Mouse (Mus musculus): ENCODE results near the gene Klhl32. TPM values are rescaled to one million over a fixed set of nuclear protein-coding genes. Genes with fewer than 3 reads are reported as not detected.

The Klhl32 gene
- polyA plus RNA-seq, 1 experiment from 2014 or later = 4.2 TPM

DNA sequence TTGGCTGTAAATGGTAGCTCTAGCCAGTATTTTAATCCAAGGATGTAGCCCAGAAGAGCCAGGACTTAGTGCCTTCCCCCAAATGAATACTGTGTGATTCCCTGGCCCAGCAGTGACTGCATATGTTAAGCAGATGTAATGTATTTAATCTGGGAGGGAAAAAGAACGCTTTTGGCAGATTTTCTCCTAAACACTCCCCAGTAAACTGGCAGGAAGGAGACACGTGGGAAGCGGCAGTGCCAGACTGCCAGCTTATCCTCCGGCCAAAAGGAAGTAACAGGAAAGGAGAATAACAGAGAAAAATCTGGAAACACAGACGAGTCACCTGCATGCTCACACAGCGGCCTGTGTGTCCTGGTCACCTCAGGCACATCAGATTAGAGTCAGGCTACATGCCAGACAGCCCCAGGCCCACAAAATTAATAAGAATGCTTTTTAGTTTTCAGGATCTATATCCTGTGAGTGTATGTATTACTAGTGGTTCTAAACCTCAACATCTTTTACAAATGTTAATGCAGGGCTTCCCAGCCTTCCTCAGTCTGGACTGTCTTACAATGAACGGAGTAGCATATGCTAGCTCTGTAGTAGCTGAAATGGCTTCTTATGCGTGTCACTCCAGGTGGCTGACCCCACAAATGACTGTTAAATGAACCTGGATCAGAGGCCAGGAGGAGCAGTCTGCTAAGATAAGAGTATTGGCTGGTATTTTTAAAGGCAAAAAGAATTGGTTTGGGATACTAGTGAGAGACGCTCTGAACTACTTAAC lies 229.3 kb downstream of the Klhl32 start:
- no peak overlapping the region for H3K9ac ChIP-seq (replicated peaks; ENCODE audit: low read depth, low read length)
- no peak overlapping the region for H3K27ac ChIP-seq (ENCODE audit: low read length)
- no peak overlapping the region for H3K4me2 ChIP-seq (replicated peaks; ENCODE audit: low read depth, low read length)
- no peaks in the 10 kb centered on the region for H3K27me3 ChIP-seq (ENCODE audit: control insufficient read depth, insufficient read depth, low read length)
- no peaks in the 10 kb centered on the region for H3K9me3 ChIP-seq (ENCODE audit: control insufficient read depth, low read depth, low read length)
- H3K4me3 ChIP-seq (ENCODE audit: low read depth, low read length) = no peak overlapping the region
- no peaks in the 10 kb centered on the region for H3K36me3 ChIP-seq (ENCODE audit: control insufficient read depth, insufficient read depth, low read length)
- H3K4me1 ChIP-seq (ENCODE audit: control insufficient read depth, insufficient read depth, low read length) = 0 out of 2 replicates have a peak, but pooled peaks cover 7% of the 10 kb centered on the region
- WGBS = 68% methylated on average over 9 of the region's 9 CpGs
- ATAC-seq (ENCODE audit: insufficient number of reproducible peaks, insufficient read depth, low FRiP score, low read depth) = no peak

DNA sequence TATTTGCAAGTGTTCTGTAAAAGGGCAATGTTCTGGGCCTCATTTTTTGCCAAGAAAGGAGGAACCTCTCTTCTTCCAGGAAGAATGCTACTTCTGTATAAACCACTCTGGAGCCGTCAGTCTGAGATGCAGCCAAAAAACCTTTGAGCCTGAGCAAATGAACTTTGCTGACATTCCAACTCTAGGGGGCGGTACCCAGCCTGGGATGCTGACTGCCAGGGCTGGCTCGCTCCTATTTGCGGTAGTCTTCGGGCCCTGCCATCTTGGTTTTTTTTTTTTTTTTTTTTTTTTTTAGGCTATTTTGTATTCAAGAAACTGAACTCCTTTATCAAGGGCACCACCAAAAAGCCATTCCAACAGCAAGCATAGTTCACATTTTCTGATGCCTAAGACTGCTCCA lies 230.5 kb downstream of the Klhl32 start:
- Histone ChIP-seq H3K9ac (replicated peaks; ENCODE audit: low read depth, low read length) (no peak overlapping the region), H3K4me3 (ENCODE audit: low read depth, low read length) (no peak overlapping the region), H3K27ac (ENCODE audit: low read length) (peak overlapping the region; percentile 88; the same call in 1 of the 2 replicates), H3K9me3 (ENCODE audit: control insufficient read depth, low read depth, low read length) (no peaks in the 10 kb centered on the region), H3K36me3 (ENCODE audit: control insufficient read depth, insufficient read depth, low read length) (no peaks in the 10 kb centered on the region), H3K4me2 (replicated peaks; ENCODE audit: low read depth, low read length) (no peak overlapping the region), H3K27me3 (ENCODE audit: control insufficient read depth, insufficient read depth, low read length) (no peaks in the 10 kb centered on the region), H3K4me1 (ENCODE audit: control insufficient read depth, insufficient read depth, low read length) (0 out of 2 replicates have a peak, but pooled peaks cover 7% of the 10 kb centered on the region)
- ATAC-seq (ENCODE audit: insufficient number of reproducible peaks, insufficient read depth, low FRiP score, low read depth) = 0 out of 2 replicates have a peak, but pooled peaks have one; percentile 11
- 58% methylated on average over 5 of the region's 5 CpGs for WGBS

DNA sequence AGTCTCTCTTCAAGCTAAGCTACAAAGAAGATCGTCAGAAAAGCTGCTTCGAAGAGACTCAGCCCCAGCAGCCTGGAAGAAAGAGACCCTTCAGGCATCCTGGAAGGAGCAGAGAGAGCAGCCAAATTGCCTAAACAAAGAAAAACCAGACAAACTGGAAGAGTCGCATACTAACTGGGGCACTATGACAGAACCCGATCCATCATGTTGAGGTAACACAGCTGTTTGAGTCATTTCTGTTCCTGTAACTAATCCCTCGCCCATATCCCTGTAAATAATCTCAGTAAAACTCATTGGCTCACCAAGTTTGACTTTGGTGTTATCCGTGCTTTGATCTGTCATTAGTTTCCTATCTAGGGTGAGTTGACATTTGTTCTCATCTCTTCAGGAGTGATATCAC lies 230.9 kb downstream of the Klhl32 start:
- Histone ChIP-seq H3K4me2 (replicated peaks; ENCODE audit: low read depth, low read length) (no peak overlapping the region; the same call in 1 of the 2 replicates), H3K9me3 (ENCODE audit: control insufficient read depth, low read depth, low read length) (no peaks in the 10 kb centered on the region), H3K4me3 (ENCODE audit: low read depth, low read length) (no peak overlapping the region), H3K9ac (replicated peaks; ENCODE audit: low read depth, low read length) (no peak overlapping the region), H3K27me3 (ENCODE audit: control insufficient read depth, insufficient read depth, low read length) (no peaks in the 10 kb centered on the region), H3K4me1 (ENCODE audit: control insufficient read depth, insufficient read depth, low read length) (0 out of 2 replicates have a peak, but pooled peaks cover 7% of the 10 kb centered on the region), H3K27ac (ENCODE audit: low read length) (peak overlapping the region; percentile 88), H3K36me3 (ENCODE audit: control insufficient read depth, insufficient read depth, low read length) (no peaks in the 10 kb centered on the region)
- peak; percentile 83 for ATAC-seq (ENCODE audit: insufficient number of reproducible peaks, insufficient read depth, low FRiP score, low read depth)
- WGBS = 21% methylated on average over 6 of the region's 6 CpGs

DNA sequence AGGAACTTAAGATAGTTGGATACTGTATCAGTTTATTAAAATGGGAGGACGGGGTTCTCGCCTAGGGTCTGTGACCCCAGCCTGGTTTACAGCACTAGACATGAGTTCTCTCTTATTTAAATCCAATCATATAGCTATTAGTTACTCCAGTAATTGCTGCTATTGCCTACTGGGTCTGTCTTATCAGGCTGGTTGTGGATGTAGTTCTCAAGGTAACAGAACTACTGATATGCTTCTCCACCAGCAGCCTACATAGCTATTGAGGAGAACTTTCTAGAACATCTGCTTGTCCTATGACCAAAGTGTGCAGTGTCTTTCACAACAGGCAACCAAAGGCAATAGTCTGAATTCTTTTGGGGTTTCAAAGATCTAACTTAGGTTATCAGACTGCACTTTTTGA lies 241.4 kb downstream of the Klhl32 start:
- no peaks in the 10 kb centered on the region for H3K36me3 ChIP-seq (ENCODE audit: control insufficient read depth, insufficient read depth, low read length)
- H3K4me2 ChIP-seq (replicated peaks; ENCODE audit: low read depth, low read length) = no peak overlapping the region
- H3K9me3 ChIP-seq (ENCODE audit: control insufficient read depth, low read depth, low read length) = no peaks in the 10 kb centered on the region
- H3K27ac ChIP-seq (ENCODE audit: low read length) = no peak overlapping the region
- no peak overlapping the region for H3K4me3 ChIP-seq (ENCODE audit: low read depth, low read length)
- H3K27me3 ChIP-seq (ENCODE audit: control insufficient read depth, insufficient read depth, low read length) = no peaks in the 10 kb centered on the region
- no peaks in the 10 kb centered on the region for H3K4me1 ChIP-seq (ENCODE audit: control insufficient read depth, insufficient read depth, low read length)
- no peak for ATAC-seq (ENCODE audit: insufficient number of reproducible peaks, insufficient read depth, low FRiP score, low read depth)
- H3K9ac ChIP-seq (replicated peaks; ENCODE audit: low read depth, low read length) = no peak overlapping the region
- 94% methylated on average over 2 of the region's 2 CpGs for WGBS

DNA sequence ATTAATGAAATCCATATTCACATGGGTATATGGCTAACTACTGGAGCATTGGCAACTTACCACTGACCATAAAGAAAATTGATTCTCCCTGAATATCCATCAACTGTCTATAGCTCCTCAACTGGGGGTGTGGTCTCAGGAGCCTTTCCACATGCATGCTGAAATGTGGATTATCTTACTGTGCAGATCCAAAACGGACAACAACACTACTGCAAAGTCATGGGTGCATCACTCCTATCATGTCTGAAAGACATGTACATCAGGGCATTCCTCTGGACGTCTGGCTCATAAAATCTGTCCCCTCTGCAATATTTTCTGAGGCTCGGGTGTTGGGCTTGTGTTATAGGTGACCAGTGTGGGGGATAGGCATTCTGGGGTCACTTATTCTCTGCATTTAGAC lies 241.8 kb downstream of the Klhl32 start:
- H3K27ac ChIP-seq (ENCODE audit: low read length) = no peak overlapping the region
- no peak for ATAC-seq (ENCODE audit: insufficient number of reproducible peaks, insufficient read depth, low FRiP score, low read depth)
- no peaks in the 10 kb centered on the region for H3K9me3 ChIP-seq (ENCODE audit: control insufficient read depth, low read depth, low read length)
- 74% methylated on average over 3 of the region's 3 CpGs for WGBS
- no peak overlapping the region for H3K4me3 ChIP-seq (ENCODE audit: low read depth, low read length)
- H3K4me2 ChIP-seq (replicated peaks; ENCODE audit: low read depth, low read length) = no peak overlapping the region
- no peak overlapping the region for H3K9ac ChIP-seq (replicated peaks; ENCODE audit: low read depth, low read length)
- H3K36me3 ChIP-seq (ENCODE audit: control insufficient read depth, insufficient read depth, low read length) = no peaks in the 10 kb centered on the region
- H3K27me3 ChIP-seq (ENCODE audit: control insufficient read depth, insufficient read depth, low read length) = no peaks in the 10 kb centered on the region
- no peaks in the 10 kb centered on the region for H3K4me1 ChIP-seq (ENCODE audit: control insufficient read depth, insufficient read depth, low read length)

DNA sequence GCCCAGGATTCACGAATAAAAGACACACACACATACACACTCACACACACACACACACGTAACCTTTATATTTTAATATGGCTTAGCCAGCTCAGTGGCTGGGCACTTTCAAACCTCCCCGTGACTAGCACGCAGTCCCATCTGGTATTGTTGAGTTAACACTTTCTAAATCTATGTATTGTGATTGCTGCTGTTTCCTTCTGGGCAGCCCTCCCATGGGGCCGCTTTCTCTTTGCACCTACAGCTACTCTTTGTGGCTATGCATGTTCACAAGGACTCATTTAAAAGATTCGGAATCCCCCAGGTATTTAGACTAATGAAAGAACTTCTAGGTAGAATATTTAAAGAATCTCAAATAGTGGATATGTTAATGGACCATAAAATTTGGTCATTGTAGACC lies 249.2 kb downstream of the Klhl32 start:
- Histone ChIP-seq H3K27ac (ENCODE audit: low read length) (no peak overlapping the region), H3K4me1 (ENCODE audit: control insufficient read depth, insufficient read depth, low read length) (no peaks in the 10 kb centered on the region), H3K4me3 (ENCODE audit: low read depth, low read length) (no peak overlapping the region), H3K36me3 (ENCODE audit: control insufficient read depth, insufficient read depth, low read length) (peaks cover 4% of the 10 kb centered on the region; the same call in 1 of the 2 replicates), H3K9ac (replicated peaks; ENCODE audit: low read depth, low read length) (no peak overlapping the region), H3K9me3 (ENCODE audit: control insufficient read depth, low read depth, low read length) (no peaks in the 10 kb centered on the region), H3K4me2 (replicated peaks; ENCODE audit: low read depth, low read length) (no peak overlapping the region), H3K27me3 (ENCODE audit: control insufficient read depth, insufficient read depth, low read length) (no peaks in the 10 kb centered on the region)
- ATAC-seq (ENCODE audit: insufficient number of reproducible peaks, insufficient read depth, low FRiP score, low read depth) = no peak
- 94% methylated on average over 6 of the region's 6 CpGs for WGBS

DNA sequence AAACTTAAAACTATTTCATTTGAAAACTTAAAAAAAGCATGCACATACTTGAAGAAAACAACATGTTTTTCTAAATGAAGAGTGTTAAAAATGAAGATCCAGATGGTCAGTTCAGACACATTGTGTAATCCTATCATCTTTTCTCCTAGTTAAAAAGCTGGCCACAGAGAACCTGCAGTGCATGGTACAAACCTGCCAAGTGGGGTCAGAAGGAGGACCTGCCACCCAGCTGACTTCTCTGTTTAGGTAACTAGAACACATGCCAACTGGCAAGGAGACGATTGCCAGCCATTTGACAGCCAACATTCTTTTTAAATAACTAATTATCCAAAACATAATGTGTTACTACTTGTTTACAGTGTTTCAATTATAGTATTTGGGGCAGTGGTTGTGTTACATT lies 252.3 kb downstream of the Klhl32 start:
- H3K27ac ChIP-seq (ENCODE audit: low read length) = no peak overlapping the region
- ATAC-seq (ENCODE audit: insufficient number of reproducible peaks, insufficient read depth, low FRiP score, low read depth) = no peak
- no peaks in the 10 kb centered on the region for H3K9me3 ChIP-seq (ENCODE audit: control insufficient read depth, low read depth, low read length)
- H3K36me3 ChIP-seq (ENCODE audit: control insufficient read depth, insufficient read depth, low read length) = peaks cover 4% of the 10 kb centered on the region
- no peak overlapping the region for H3K9ac ChIP-seq (replicated peaks; ENCODE audit: low read depth, low read length)
- H3K4me3 ChIP-seq (ENCODE audit: low read depth, low read length) = no peak overlapping the region
- no peak overlapping the region for H3K4me2 ChIP-seq (replicated peaks; ENCODE audit: low read depth, low read length)
- H3K4me1 ChIP-seq (ENCODE audit: control insufficient read depth, insufficient read depth, low read length) = no peaks in the 10 kb centered on the region
- 79% methylated on average over 1 of the region's 1 CpGs for WGBS
- no peaks in the 10 kb centered on the region for H3K27me3 ChIP-seq (ENCODE audit: control insufficient read depth, insufficient read depth, low read length)

DNA sequence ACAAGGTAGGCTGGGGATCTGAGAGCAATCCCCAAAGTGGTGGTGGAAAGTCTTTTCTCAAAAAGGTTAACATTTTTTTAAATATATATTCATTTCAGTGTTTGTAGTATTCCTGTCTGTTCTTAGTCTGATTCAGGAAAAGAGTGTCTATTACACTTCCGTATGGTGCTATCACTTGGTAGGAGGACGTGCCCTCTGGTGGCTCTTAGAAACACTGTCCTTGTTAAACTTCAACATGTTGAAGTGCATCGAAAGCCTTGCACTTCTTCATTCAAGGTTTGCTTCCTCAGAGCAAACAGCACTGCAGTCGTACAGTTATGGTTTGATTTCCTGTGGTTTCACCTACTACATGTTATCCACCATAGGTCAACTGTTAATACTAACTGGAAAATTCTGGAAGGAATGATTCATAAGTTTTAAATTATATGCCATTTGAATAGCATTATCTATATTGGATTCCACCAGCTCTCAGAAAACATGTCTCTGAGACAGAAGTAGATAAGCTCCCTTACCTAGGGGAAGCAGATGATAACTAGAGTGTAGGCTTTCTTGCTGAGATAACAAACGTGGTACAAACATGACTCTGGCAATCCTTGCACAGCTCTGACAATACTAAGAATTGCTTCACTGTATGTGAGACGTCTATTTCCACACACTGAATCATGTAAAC lies 253.8 kb downstream of the Klhl32 start:
- Histone ChIP-seq H3K36me3 (ENCODE audit: control insufficient read depth, insufficient read depth, low read length) (peaks cover 4% of the 10 kb centered on the region), H3K27me3 (ENCODE audit: control insufficient read depth, insufficient read depth, low read length) (no peaks in the 10 kb centered on the region), H3K27ac (ENCODE audit: low read length) (no peak overlapping the region), H3K4me2 (replicated peaks; ENCODE audit: low read depth, low read length) (no peak overlapping the region), H3K4me3 (ENCODE audit: low read depth, low read length) (no peak overlapping the region), H3K4me1 (ENCODE audit: control insufficient read depth, insufficient read depth, low read length) (no peaks in the 10 kb centered on the region), H3K9ac (replicated peaks; ENCODE audit: low read depth, low read length) (no peak overlapping the region), H3K9me3 (ENCODE audit: control insufficient read depth, low read depth, low read length) (no peaks in the 10 kb centered on the region)
- WGBS = 78% methylated on average over 6 of the region's 6 CpGs
- ATAC-seq (ENCODE audit: insufficient number of reproducible peaks, insufficient read depth, low FRiP score, low read depth) = no peak
